Mouse (Mus musculus) MEL (cell line): ENCODE measurements at regions not wholly inside any gene's neighbourhood (a gene's known extent, or its start where the extent isn't known, plus 50 kb on each side); places are given as distances from the start of the nearest gene placed in this dataset.

ENCODE experiments used
- CHD2 ChIP-seq: IDR thresholded peaks from 2 replicates; pipeline ENCODE4 v1.6.1; 2011; ENCODE audit warnings: low read length, improper control_type of control experiment
- POLR2A ChIP-seq, 2 experiments: IDR thresholded peaks; 2 replicates each; pipeline ENCODE4 v1.6.1; 2011 to 2012; ENCODE audit warnings: low read length in 2 of 2, mild to moderate bottlenecking in 2 of 2, control low read depth in 1 of 2, improper control_type of control experiment in 1 of 2, low read depth in 1 of 2, moderate library complexity in 1 of 2; ENCODE audit not compliant: control insufficient read depth in 1 of 2, insufficient read depth in 1 of 2, poor library complexity in 1 of 2

DNA sequence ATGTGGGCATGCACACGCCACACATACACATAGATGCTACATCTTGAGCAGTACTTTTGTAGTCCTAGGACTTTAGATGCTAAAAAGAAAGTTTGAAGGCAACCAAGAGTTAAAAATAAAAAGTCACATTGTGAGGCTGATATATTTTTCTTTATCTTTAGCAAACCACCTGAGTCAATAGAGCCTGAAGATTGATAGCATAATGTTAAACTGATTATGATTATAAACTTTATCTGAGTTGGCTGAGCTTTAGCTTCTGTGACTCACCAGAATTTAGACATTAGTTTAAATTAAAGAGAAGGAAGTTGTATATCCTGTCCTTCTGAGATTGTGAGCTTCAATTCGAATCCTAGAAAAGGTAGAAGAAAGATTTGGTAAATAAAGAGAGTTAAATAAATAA is 289.5 kb upstream of the Dmac1 start:
- no peak for TF ChIP-seq POLR2A (IDR thresholded peaks at IDR 0.05; ENCODE audit: control insufficient read depth in 1 of 2, insufficient read depth in 1 of 2, low read depth in 1 of 2, low read length in 2 of 2, poor library complexity in 1 of 2)
- TF ChIP-seq CHD2: no peak
